Mouse (Mus musculus): Measurements from ENCODE around the gene Bckdhb.

GRCm38 (mm10) chr9:84070247-84070646, 145.3 kb downstream of the Bckdhb start:
- TF ChIP-seq CTCF (IDR thresholded peaks at IDR 0.05; ENCODE audit: low read depth, low read length) = no peak
- no peak for TF ChIP-seq TAL1 (conservative IDR thresholded peaks at IDR 0.05; ENCODE audit: low read depth, low read length)
